Mouse (Mus musculus): Measurements from ENCODE around the gene Dohh. TPM values are rescaled to one million over a fixed set of nuclear protein-coding genes. Genes with fewer than 3 reads are reported as not detected.

The Dohh gene
- polyA plus RNA-seq (2015; fragmentation: Nextera tagmentation; extraction: Ambion mirVana) = 74.3 and 80.6 TPM in 2 replicates

DNA sequence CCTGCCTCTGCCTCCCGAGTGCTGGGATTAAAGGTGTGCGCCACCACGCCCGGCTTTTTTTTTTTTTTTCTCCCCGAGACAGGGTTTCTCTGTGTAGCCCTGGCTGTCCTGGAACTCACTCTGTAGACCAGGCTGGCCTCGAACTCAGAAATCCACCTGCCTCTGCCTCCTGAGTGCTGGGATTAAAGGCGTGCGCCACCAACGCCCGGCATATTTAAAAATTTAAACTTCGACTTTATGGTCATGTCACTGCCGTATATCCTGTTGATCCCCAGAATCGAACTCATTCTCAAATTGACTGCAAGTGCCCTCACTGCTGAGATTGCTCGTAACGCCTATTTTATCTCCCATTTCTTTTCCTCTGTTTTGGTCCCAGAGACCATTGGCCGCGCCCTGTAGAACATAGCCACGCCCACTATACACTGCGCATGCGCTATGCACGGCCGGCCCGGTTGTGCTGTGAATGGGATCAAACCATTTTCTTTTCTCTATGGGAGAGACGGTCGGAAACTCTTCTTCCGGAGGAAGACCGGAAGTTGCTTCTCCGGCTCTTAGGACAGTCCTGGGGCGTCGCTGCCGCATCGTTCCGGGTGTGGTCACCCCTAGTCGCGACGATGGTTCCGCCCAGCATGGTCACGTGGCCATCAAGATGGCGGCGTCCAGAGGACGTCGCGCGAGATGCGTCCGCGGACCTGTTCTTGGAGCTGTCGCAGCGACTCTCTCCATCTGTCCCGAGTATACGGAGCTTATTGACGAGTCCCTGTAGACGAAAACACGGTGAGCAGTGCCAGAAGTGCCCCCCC lies at the start of gene Dohh, which contains the start of gene Gm48551:
Dohh (plus strand) TSS at position 627 of the 803 bp plus-strand sequence.
Gm48551 (plus strand) TSS at position 665 of the 803 bp plus-strand sequence.
- peaks cover 12% of the 10 kb centered on the region; the same call in 1 of the 2 replicates for H3K4me1 ChIP-seq (replicated peaks; ENCODE audit: insufficient read depth, low read length)
- peak; percentile 93 for ATAC-seq (replicated peaks; ENCODE audit: low FRiP score, low read depth)
- H3K9me3 ChIP-seq (replicated peaks; ENCODE audit: low read length) = no peaks in the 10 kb centered on the region
- peaks cover 20% of the 10 kb centered on the region; the same call in 1 of the 2 replicates for H3K36me3 ChIP-seq (ENCODE audit: insufficient read depth, low read length)
- H3K27me3 ChIP-seq (ENCODE audit: insufficient read depth, low read length) = no peaks in the 10 kb centered on the region
- H3K27ac ChIP-seq = peak within 1 kb of the TSS; percentile 90
- peak; percentile 99 for DNase-seq (ENCODE audit: low spot score)
- H3K4me3 ChIP-seq (replicated peaks; ENCODE audit: low read depth, low read length) = peak within 1 kb of the TSS; percentile 81
- H3K9ac ChIP-seq (ENCODE audit: low read depth, low read length) = peak within 1 kb of the TSS; percentile 74
- 0 out of 2 replicates have a peak, but pooled peaks have one; percentile 20 for TF ChIP-seq CTCF (IDR thresholded peaks at IDR 0.05; ENCODE audit: low read depth)
- H3K4me2 ChIP-seq (ENCODE audit: low read length) = peak within 1 kb of the TSS; percentile 85
- 5% methylated on average over 50 of the region's 54 CpGs for WGBS

DNA sequence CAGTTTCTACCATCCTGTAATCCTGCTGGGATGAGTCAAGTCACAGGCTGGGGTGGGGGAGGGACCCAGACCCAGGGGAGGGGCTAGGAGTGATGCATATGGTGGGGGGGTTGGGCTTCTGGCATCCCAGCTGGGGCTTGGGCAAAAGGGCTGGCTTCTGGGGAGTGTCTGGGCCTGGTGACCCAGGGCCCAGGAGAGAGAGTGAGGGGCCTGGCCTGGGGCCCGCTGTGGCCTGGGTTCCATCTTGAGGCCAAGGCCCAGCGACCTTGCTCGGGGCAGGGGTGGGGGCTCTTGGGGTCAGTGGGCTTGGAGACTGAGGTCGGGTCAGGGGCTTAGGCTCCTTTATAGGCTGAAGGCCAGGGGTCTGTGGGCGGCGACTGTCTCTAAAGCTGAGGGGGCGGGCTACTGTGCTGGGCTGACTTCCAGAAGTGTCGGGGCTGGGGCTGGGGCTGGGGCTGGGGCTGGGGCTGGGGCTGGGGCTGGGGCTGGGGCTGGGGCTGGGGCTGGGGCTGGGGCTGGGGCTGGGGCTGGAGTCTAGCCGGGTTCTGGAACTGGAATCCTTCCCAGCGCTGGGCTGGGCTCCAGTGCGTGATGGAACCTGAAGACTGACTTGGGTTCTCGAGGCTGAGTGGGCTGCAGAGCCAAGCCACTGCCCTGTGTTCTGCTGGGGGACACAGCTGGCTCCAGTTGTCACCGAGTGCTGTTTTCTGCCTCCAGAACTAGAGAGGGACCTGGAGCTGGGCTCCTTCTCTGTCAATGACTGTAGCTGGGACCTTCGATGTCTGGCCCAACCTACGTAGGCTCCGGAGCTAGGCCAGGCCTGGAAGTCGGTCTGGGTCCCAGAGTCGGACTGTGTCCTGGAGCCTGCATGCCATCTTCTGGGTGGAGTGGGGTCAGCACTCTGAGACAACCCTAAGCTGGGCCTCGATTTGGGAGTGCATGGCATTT lies 48.6 kb upstream of the Dohh start:
- WGBS = 53% methylated on average over 14 of the region's 19 CpGs
- Histone ChIP-seq H3K27me3 (ENCODE audit: insufficient read depth, low read length) (no peaks in the 10 kb centered on the region), H3K4me1 (replicated peaks; ENCODE audit: insufficient read depth, low read length) (peaks cover 20% of the 10 kb centered on the region; the same call in 1 of the 2 replicates), H3K4me3 (replicated peaks; ENCODE audit: low read depth, low read length) (no peak overlapping the region), H3K36me3 (ENCODE audit: insufficient read depth, low read length) (no peaks in the 10 kb centered on the region), H3K9ac (ENCODE audit: low read depth, low read length) (no peak overlapping the region), H3K27ac (peak overlapping the region; percentile 66), H3K4me2 (ENCODE audit: low read length) (no peak overlapping the region), H3K9me3 (replicated peaks; ENCODE audit: low read length) (no peaks in the 10 kb centered on the region)
- ATAC-seq (replicated peaks; ENCODE audit: low FRiP score, low read depth) (peak; percentile 23), DNase-seq (ENCODE audit: low spot score) (peak; percentile 48)
- TF ChIP-seq CTCF (IDR thresholded peaks at IDR 0.05; ENCODE audit: low read depth) = peak; percentile 25; the same call in 1 of the 2 replicates

DNA sequence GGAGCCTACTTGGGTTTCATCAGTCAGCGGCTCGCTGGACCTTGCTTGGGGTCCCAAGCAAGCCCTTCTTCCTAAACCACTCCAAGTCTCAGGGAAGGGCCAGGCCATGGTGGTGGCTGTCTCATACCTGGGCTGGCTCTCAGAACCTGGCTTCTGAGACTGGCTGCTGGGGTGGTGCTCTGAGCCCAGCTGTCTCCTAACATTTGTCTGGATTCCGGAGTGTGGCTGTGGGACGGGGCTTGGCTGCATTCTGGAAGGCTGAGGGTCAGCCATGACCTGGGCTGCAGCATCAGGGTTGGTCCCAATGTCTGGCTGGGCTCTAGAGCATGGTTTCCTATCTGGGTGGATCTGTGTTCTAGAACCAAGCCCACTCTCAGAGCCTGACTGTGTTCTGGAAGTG lies 47.7 kb upstream of the Dohh start:
- H3K4me3 ChIP-seq (replicated peaks; ENCODE audit: low read depth, low read length) = no peak overlapping the region
- H3K36me3 ChIP-seq (ENCODE audit: insufficient read depth, low read length) = no peaks in the 10 kb centered on the region
- H3K4me2 ChIP-seq (ENCODE audit: low read length) = no peak overlapping the region
- TF ChIP-seq CTCF (IDR thresholded peaks at IDR 0.05; ENCODE audit: low read depth) = no peak
- H3K9ac ChIP-seq (ENCODE audit: low read depth, low read length) = no peak overlapping the region
- 80% methylated on average over 4 of the region's 4 CpGs for WGBS
- peak overlapping the region; percentile 66 for H3K27ac ChIP-seq
- DNase-seq (ENCODE audit: low spot score) (no peak), ATAC-seq (replicated peaks; ENCODE audit: low FRiP score, low read depth) (no peak)
- H3K9me3 ChIP-seq (replicated peaks; ENCODE audit: low read length) = no peaks in the 10 kb centered on the region
- H3K27me3 ChIP-seq (ENCODE audit: insufficient read depth, low read length) = no peaks in the 10 kb centered on the region
- H3K4me1 ChIP-seq (replicated peaks; ENCODE audit: insufficient read depth, low read length) = peaks cover 20% of the 10 kb centered on the region; the same call in 1 of the 2 replicates

DNA sequence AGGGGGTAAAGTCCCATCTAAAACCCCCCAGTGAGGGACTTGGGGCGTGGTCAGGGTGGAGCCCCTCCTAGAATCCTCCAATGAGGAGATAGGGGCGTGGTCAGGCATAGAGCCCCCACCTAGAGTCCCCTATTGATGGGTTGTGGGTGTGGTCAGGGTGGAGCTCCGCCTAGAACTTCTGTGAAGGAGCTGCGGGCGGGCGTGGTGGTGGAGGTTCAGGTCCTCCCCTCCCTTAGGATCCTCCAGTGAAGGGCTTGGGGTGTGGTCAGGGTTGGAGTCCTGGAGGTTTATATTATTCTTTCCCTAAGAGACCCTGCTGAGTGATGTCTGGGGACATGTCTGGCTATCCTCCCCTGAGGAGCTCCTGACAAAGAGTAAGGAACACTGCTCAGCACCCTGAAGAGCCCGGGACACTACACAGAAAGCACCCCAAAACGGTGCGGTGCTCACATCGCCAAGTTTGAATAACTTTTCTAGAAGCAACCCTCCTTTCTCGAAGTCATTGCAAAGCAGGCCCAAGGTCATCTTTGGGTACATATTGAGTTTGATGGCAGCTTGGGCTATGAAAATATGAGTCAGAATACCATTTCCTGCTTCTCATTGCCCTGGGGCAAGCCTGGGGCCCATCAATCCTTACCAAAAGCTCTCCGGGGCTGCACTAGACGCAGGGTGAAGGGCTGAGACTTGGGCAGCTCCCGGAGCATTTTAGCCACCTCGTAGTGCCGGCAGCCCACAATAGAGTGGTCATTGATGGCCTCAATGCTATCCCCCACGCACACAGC lies 43.5 kb upstream of the Dohh start:
- DNase-seq (ENCODE audit: low spot score) (no peak), ATAC-seq (replicated peaks; ENCODE audit: low FRiP score, low read depth) (no peak)
- Histone ChIP-seq H3K27ac (no peak overlapping the region), H3K9me3 (replicated peaks; ENCODE audit: low read length) (no peaks in the 10 kb centered on the region), H3K36me3 (ENCODE audit: insufficient read depth, low read length) (no peaks in the 10 kb centered on the region), H3K27me3 (ENCODE audit: insufficient read depth, low read length) (0 out of 2 replicates have a peak, but pooled peaks cover 18% of the 10 kb centered on the region), H3K4me1 (replicated peaks; ENCODE audit: insufficient read depth, low read length) (0 out of 2 replicates have a peak, but pooled peaks cover 8% of the 10 kb centered on the region), H3K4me3 (replicated peaks; ENCODE audit: low read depth, low read length) (no peak overlapping the region), H3K9ac (ENCODE audit: low read depth, low read length) (no peak overlapping the region), H3K4me2 (ENCODE audit: low read length) (no peak overlapping the region)
- TF ChIP-seq CTCF (IDR thresholded peaks at IDR 0.05; ENCODE audit: low read depth) = no peak
- 47% methylated on average over 17 of the region's 17 CpGs for WGBS

DNA sequence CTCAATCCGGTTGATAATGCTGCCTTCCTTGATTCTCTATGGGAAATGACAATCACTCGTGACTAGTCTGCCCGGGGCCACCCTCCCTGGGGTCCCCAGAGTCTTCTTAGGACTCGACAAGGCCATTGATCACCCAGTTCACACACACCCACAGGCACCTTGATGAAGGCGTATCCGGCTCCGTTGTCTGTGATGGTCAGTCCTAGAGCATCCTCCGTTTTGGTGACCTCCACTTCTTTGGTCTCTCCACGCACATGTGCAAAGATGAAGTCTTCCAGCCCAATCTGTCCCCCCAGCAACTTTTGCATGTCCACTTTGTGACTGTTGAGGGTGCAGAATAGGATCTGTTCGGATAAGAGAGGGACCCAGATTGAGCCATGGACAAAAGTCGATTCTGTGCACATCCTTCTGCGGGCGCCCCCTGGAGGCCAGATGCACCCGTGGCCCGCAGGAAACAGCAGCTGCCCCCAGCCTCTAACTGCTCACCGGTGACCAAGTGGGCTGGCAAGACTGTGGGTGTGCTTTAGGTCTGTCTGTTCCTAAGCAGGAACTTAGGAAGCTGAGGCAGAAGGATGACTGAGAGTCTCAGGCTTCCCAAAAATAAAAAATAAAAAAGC lies 42.8 kb upstream of the Dohh start:
- H3K4me2 ChIP-seq (ENCODE audit: low read length) = no peak overlapping the region
- H3K4me1 ChIP-seq (replicated peaks; ENCODE audit: insufficient read depth, low read length) = 0 out of 2 replicates have a peak, but pooled peaks cover 1% of the 10 kb centered on the region
- H3K9ac ChIP-seq (ENCODE audit: low read depth, low read length) = no peak overlapping the region
- WGBS = 35% methylated on average over 16 of the region's 16 CpGs
- H3K9me3 ChIP-seq (replicated peaks; ENCODE audit: low read length) = no peaks in the 10 kb centered on the region
- H3K27me3 ChIP-seq (ENCODE audit: insufficient read depth, low read length) = 0 out of 2 replicates have a peak, but pooled peaks cover 18% of the 10 kb centered on the region
- no peaks in the 10 kb centered on the region for H3K36me3 ChIP-seq (ENCODE audit: insufficient read depth, low read length)
- DNase-seq (ENCODE audit: low spot score) (peak; percentile 78), ATAC-seq (replicated peaks; ENCODE audit: low FRiP score, low read depth) (no peak)
- no peak overlapping the region for H3K27ac ChIP-seq
- H3K4me3 ChIP-seq (replicated peaks; ENCODE audit: low read depth, low read length) = no peak overlapping the region
- peak; percentile 85 for TF ChIP-seq CTCF (IDR thresholded peaks at IDR 0.05; ENCODE audit: low read depth)
